8 mouse cellular contexts compared by ENCODE assay signal in genomic region chr17:70706976-70707818, GRCm38 (mm10).
DNase-seq lines count a peak whose midpoint lies in the region; ATAC-seq lines count a peak whose summit lies in the region.

No protein-coding gene starts in this region.

- ATAC-seq in hematopoietic stem cell, adult 5-6 weeks (replicated peaks in 1 of 2; ENCODE audit: insufficient read depth in 1 of 2, low FRiP score in 2 of 2, low TSS enrichment in 1 of 2, low read depth in 1 of 2, poor library complexity in 2 of 2, severe bottlenecking in 2 of 2), result peak; percentile 72 to 85
- peak; percentile 73 for ATAC-seq in lung, embryonic 16.5 days (ENCODE audit: low read depth)

- H3K4me1 ChIP-seq in lung, embryonic 16.5 days (replicated peaks; ENCODE audit: control insufficient read depth, insufficient read depth, low read length), result peaks cover 9% of the 10 kb centered on the region

- peak overlapping the region; percentile 23 for H3K9ac ChIP-seq in lung, embryonic 16.5 days (ENCODE audit: low read length)

- H3K36me3 ChIP-seq in lung, embryonic 16.5 days (ENCODE audit: control insufficient read depth, insufficient read depth, low read length), result no peaks in the 10 kb centered on the region

- peak overlapping the region; percentile 27 for H3K4me3 ChIP-seq in lung, embryonic 16.5 days (ENCODE audit: low read length)

- H3K4me2 ChIP-seq in lung, embryonic 16.5 days (ENCODE audit: low read depth, low read length), result peak overlapping the region; percentile 49

- 2% methylated on average over 28 of the region's 28 CpGs for WGBS in lung, embryonic 16.5 days

- no peaks in the 10 kb centered on the region for H3K27me3 ChIP-seq in lung, embryonic 16.5 days (ENCODE audit: control insufficient read depth, insufficient read depth, low read depth, low read length)

- H3K27ac ChIP-seq in lung, embryonic 16.5 days (ENCODE audit: low read length), result no peak overlapping the region; the same call in 1 of the 2 replicates

- H3K9me3 ChIP-seq in lung, embryonic 16.5 days (ENCODE audit: control insufficient read depth, low read length), result no peaks in the 10 kb centered on the region

- DNase-seq in ES-CJ7 (ENCODE audit: low read depth, low spot score), result peak; percentile 92
- DNase-seq in cerebellum, adult 18-20 months, result peak; percentile 75 to 80
- DNase-seq in forelimb bud, embryonic 11.5 days (ENCODE audit: low read depth, low spot score), result peak; percentile 86
- DNase-seq in layer of hippocampus, adult 8-10 months (ENCODE audit: low spot score in 2 of 2), result peak; percentile 60 to 82
- DNase-seq in ovary, postnatal 10 days (ENCODE audit: low spot score), result peak; percentile 52
- DNase-seq in thymus, postnatal 0 days (ENCODE audit: low spot score), result peak; percentile 65
